Mouse (Mus musculus): ENCODE measurements around the gene Gpr39. TPM values are rescaled to one million over a fixed set of nuclear protein-coding genes. Genes with fewer than 3 reads are reported as not detected.

The Gpr39 gene
- polyA plus RNA-seq, 1 experiment: not detected

DNA sequence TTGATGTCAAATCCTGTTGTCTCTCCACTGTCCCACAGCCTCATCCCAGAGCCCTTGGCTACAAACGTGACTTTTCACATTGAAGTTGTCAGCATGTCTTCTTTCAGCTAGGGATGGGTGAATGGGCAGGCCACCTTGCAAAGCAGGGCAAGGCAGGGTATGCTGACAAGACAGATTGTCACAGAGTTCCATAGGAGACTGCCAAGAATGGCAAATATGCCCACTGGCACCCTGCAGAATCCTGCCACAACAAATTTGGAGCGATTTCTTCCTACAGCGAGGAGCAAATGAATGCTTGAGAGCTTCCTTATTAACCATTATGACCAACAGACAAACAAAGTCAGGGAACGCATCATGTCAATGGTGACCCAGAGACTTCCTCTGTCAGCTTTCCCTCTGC lies 16.6 kb upstream of the Gpr39 start:
- TF ChIP-seq CTCF (IDR thresholded peaks at IDR 0.05; ENCODE audit: control insufficient read depth, insufficient read depth, low read length) (no peak), POLR2A (IDR thresholded peaks at IDR 0.05; ENCODE audit: borderline replicate concordance, control insufficient read depth, low read depth, low read length) (no peak)
- WGBS: 82% methylated on average over 4 of the region's 4 CpGs
- Histone ChIP-seq H3K4me1 (ENCODE audit: control insufficient read depth, insufficient read depth, low read length) (peaks cover 2% of the 10 kb centered on the region; the same call in 1 of the 2 replicates), H3K27ac (ENCODE audit: control insufficient read depth, insufficient read depth, low read depth, low read length, poor library complexity) (no peak overlapping the region), H3K4me3 (replicated peaks; ENCODE audit: control insufficient read depth, low read depth, low read length) (no peak overlapping the region)

DNA sequence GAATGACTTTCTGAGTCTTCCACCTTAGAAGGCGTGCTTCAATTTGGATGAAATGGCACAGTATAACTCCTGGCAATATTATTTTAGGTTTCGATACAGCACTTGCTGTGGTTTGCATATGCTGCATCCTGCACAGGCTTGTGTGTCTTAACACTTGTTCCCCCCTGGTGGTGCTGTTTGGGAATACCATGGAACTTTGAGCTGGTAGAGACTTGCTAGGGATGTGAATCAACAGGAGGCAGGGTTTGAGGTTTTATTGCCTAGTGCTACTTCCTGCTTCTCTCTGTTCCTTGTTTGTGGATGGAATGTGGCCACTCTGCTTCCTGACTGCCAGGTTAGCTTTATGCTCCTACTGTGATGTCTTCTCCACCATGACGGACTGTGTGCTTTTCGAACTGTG lies 15.9 kb upstream of the Gpr39 start:
- 93% methylated on average over 4 of the region's 4 CpGs for WGBS
- H3K27ac ChIP-seq (ENCODE audit: control insufficient read depth, insufficient read depth, low read depth, low read length, poor library complexity): no peak overlapping the region
- TF ChIP-seq CTCF (IDR thresholded peaks at IDR 0.05; ENCODE audit: control insufficient read depth, insufficient read depth, low read length) (no peak), POLR2A (IDR thresholded peaks at IDR 0.05; ENCODE audit: borderline replicate concordance, control insufficient read depth, low read depth, low read length) (no peak)
- peaks cover 2% of the 10 kb centered on the region; the same call in 1 of the 2 replicates for H3K4me1 ChIP-seq (ENCODE audit: control insufficient read depth, insufficient read depth, low read length)
- no peak overlapping the region for H3K4me3 ChIP-seq (replicated peaks; ENCODE audit: control insufficient read depth, low read depth, low read length)

DNA sequence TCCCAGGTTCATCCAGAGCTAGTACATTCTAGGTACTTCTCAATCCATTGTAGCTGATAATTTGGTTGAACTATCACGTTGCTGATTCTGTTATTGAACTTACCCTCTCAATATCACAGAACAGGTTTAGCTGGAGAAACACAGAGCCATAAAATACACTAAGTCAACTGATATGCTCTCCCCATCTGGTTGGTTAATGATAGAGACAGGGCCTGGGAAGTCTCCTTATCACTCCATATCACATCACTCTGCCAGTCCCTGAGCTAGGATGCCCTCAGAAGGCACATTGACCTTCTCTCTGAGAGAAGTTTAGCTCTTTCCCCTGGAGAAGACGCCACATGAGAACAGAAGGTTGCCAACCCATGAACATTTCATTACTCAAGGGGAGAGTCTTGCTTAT lies 14.7 kb upstream of the Gpr39 start:
- 68% methylated on average over 2 of the region's 2 CpGs for WGBS

DNA sequence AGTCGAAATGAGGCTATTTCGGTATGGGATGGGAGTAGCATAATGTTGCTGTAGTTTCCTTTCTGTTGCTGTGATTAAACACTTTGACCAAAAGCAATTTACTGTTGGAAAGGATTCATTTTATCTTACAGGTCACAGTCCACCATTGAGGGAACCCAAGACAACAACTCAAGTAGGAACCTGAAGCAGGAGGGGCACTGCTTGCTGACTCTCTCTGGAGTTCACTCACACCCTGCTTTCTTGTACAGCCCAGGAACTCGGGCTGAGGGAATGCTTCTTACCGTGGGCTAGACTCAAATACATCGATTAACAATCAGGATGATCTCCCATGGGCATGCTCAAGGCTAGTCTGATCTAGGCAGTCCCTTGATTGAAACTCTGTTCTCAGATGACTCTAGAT lies 14.1 kb upstream of the Gpr39 start:
- WGBS: 60% methylated on average over 5 of the region's 5 CpGs
- TF ChIP-seq CTCF (IDR thresholded peaks at IDR 0.05; ENCODE audit: control insufficient read depth, insufficient read depth, low read length) (no peak), POLR2A (IDR thresholded peaks at IDR 0.05; ENCODE audit: borderline replicate concordance, control insufficient read depth, low read depth, low read length) (no peak)
- H3K4me1 ChIP-seq (ENCODE audit: control insufficient read depth, insufficient read depth, low read length): peaks cover 2% of the 10 kb centered on the region; the same call in 1 of the 2 replicates
- H3K27ac ChIP-seq (ENCODE audit: control insufficient read depth, insufficient read depth, low read depth, low read length, poor library complexity): no peak overlapping the region
- no peak overlapping the region for H3K4me3 ChIP-seq (replicated peaks; ENCODE audit: control insufficient read depth, low read depth, low read length)

More for the DNA sequence above, 14.7 kb upstream of the Gpr39 start:
- Histone ChIP-seq H3K4me3 (replicated peaks; ENCODE audit: control insufficient read depth, low read depth, low read length) (no peak overlapping the region), H3K4me1 (ENCODE audit: control insufficient read depth, insufficient read depth, low read length) (peaks cover 2% of the 10 kb centered on the region; the same call in 1 of the 2 replicates), H3K27ac (ENCODE audit: control insufficient read depth, insufficient read depth, low read depth, low read length, poor library complexity) (no peak overlapping the region)
- TF ChIP-seq POLR2A (IDR thresholded peaks at IDR 0.05; ENCODE audit: borderline replicate concordance, control insufficient read depth, low read depth, low read length): no peak
- TF ChIP-seq CTCF (IDR thresholded peaks at IDR 0.05; ENCODE audit: control insufficient read depth, insufficient read depth, low read length): no peak

DNA sequence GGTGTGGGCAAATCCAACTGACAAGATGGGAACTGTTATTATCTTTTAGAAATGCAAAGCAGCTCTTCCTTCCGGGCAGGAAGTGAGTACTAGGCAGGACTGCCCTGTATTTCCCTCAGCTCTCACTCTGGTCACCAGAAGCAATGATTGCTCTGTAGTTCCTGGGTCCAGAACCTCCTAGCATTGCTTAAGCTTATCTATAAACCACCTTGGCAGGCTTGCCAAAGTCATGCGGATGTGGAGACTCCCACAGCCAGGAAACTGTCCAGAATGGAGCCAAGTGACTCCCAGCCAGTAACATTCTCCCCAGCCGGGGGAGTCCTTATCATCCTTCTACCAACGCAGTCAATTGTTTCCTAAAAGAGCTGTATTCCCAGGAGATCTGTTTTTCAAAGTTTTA lies 13.7 kb upstream of the Gpr39 start:
- peaks cover 2% of the 10 kb centered on the region; the same call in 1 of the 2 replicates for H3K4me1 ChIP-seq (ENCODE audit: control insufficient read depth, insufficient read depth, low read length)
- H3K4me3 ChIP-seq (replicated peaks; ENCODE audit: control insufficient read depth, low read depth, low read length): no peak overlapping the region
- no peak for TF ChIP-seq CTCF (IDR thresholded peaks at IDR 0.05; ENCODE audit: control insufficient read depth, insufficient read depth, low read length)
- no peak for TF ChIP-seq POLR2A (IDR thresholded peaks at IDR 0.05; ENCODE audit: borderline replicate concordance, control insufficient read depth, low read depth, low read length)
- no peak overlapping the region for H3K27ac ChIP-seq (ENCODE audit: control insufficient read depth, insufficient read depth, low read depth, low read length, poor library complexity)
- WGBS: 16% methylated on average over 4 of the region's 4 CpGs

DNA sequence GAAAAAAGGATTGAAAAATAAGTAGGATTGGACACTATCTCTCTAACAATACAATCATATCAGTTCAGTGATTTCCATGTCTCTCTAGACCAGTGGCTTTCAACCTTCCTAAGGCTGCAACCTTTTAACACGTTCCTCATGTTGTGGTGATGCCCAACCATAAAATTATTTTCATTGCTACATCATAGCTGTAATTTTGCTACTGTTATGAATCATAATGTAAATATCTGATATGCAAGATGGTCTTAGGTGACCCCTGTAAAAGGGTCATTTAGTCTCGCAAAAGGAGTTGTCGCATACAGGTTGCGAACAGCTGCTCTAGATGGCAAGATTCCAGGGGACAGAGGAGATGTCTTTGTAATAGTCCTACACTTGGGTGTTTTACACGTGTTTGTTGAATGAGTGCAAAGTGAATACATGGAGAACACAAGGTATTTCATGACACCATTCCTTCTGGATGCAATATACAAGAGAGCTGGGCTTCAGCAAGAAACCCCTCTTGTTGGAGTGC lies 11.6 kb upstream of the Gpr39 start:
- Histone ChIP-seq H3K27ac (ENCODE audit: control insufficient read depth, insufficient read depth, low read depth, low read length, poor library complexity) (no peak overlapping the region), H3K4me3 (replicated peaks; ENCODE audit: control insufficient read depth, low read depth, low read length) (no peak overlapping the region), H3K4me1 (ENCODE audit: control insufficient read depth, insufficient read depth, low read length) (no peaks in the 10 kb centered on the region)
- no peak for TF ChIP-seq CTCF (IDR thresholded peaks at IDR 0.05; ENCODE audit: control insufficient read depth, insufficient read depth, low read length)
- no peak for TF ChIP-seq POLR2A (IDR thresholded peaks at IDR 0.05; ENCODE audit: borderline replicate concordance, control insufficient read depth, low read depth, low read length)
- WGBS: 73% methylated on average over 5 of the region's 5 CpGs

DNA sequence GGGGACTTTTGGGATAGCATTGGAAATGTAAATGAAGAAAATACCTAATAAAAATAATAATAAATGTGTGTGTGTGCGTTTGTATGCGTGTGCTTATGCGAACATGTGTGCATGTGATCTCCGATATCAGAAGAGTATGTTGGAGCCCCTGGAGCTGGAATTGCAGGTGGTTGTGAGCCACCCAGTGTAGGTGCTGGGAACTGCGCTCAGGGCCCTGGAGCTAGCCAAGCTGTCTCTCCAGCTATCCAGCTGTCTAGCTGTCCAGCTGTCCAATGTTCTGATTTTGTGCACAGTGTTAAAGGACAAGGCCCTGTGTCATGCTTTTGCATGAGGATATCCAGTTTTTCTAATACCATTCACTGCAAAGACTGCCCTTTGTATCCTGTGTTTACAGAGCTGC lies 7.8 kb upstream of the Gpr39 start:
- Histone ChIP-seq H3K27ac (ENCODE audit: control insufficient read depth, insufficient read depth, low read depth, low read length, poor library complexity) (no peak overlapping the region), H3K4me3 (replicated peaks; ENCODE audit: control insufficient read depth, low read depth, low read length) (no peak overlapping the region), H3K4me1 (ENCODE audit: control insufficient read depth, insufficient read depth, low read length) (no peaks in the 10 kb centered on the region)
- 79% methylated on average over 5 of the region's 5 CpGs for WGBS
- TF ChIP-seq CTCF (IDR thresholded peaks at IDR 0.05; ENCODE audit: control insufficient read depth, insufficient read depth, low read length): no peak
- TF ChIP-seq POLR2A (IDR thresholded peaks at IDR 0.05; ENCODE audit: borderline replicate concordance, control insufficient read depth, low read depth, low read length): no peak

DNA sequence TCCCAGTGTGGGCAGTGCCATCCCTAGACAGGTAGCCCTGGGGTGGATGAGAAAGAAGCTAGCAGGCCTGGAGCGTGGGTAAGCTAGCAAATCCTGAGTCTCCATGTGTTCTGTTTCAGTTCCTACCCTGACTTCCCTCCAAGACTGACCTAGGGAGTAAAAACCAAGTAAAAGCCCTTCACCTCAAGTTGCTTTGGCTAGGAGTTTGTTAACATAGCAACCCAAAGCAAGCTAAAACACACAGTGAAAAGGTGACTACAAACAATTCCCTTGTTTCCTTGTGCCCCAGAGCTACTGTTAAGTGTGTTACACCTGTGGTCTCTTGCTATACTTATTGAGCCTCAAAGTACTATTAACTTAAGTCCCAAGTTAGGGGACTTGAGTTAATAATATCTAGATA lies 1.6 kb upstream of the Gpr39 start:
- Histone ChIP-seq H3K4me1 (ENCODE audit: control insufficient read depth, insufficient read depth, low read length) (no peaks in the 10 kb centered on the region; the same call in 1 of the 2 replicates), H3K27ac (ENCODE audit: control insufficient read depth, insufficient read depth, low read depth, low read length, poor library complexity) (no peak overlapping the region), H3K4me3 (replicated peaks; ENCODE audit: control insufficient read depth, low read depth, low read length) (no peak overlapping the region)
- WGBS: 72% methylated on average over 1 of the region's 1 CpGs
- TF ChIP-seq POLR2A (IDR thresholded peaks at IDR 0.05; ENCODE audit: borderline replicate concordance, control insufficient read depth, low read depth, low read length) (no peak), CTCF (IDR thresholded peaks at IDR 0.05; ENCODE audit: control insufficient read depth, insufficient read depth, low read length) (no peak)

DNA sequence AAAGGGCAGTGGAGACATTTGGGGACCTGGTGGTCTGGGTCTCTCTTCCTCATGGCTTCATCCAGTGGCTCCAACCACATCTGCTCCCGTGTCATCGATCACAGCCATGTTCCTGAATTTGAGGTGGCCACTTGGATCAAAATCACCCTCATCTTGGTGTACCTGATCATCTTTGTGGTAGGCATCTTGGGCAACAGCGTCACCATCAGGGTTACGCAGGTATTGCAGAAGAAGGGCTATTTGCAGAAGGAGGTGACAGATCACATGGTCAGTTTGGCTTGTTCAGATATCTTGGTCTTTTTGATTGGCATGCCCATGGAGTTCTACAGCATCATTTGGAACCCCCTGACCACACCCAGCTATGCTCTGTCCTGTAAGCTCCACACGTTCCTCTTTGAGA lies 491 bp downstream of the Gpr39 start:
- no peak overlapping the region for H3K4me3 ChIP-seq (replicated peaks; ENCODE audit: control insufficient read depth, low read depth, low read length)
- H3K27ac ChIP-seq (ENCODE audit: control insufficient read depth, insufficient read depth, low read depth, low read length, poor library complexity): no peak overlapping the region
- no peaks in the 10 kb centered on the region; the same call in 1 of the 2 replicates for H3K4me1 ChIP-seq (ENCODE audit: control insufficient read depth, insufficient read depth, low read length)
- TF ChIP-seq POLR2A (IDR thresholded peaks at IDR 0.05; ENCODE audit: borderline replicate concordance, control insufficient read depth, low read depth, low read length): no peak
- TF ChIP-seq CTCF (IDR thresholded peaks at IDR 0.05; ENCODE audit: control insufficient read depth, insufficient read depth, low read length): no peak
- WGBS: 70% methylated on average over 5 of the region's 5 CpGs

Data from bone marrow, adult 2 months (tissue).